Mouse (Mus musculus): ENCODE results near the gene Kif5a. TPM values are rescaled to one million over a fixed set of nuclear protein-coding genes. Genes with fewer than 3 reads are reported as not detected.
A peak's percentile ranks its signal among the peaks of the same experiment; 100 is the strongest.

The Kif5a gene
- polyA plus RNA-seq, 1 experiment from 2014 or later: 117 TPM

DNA sequence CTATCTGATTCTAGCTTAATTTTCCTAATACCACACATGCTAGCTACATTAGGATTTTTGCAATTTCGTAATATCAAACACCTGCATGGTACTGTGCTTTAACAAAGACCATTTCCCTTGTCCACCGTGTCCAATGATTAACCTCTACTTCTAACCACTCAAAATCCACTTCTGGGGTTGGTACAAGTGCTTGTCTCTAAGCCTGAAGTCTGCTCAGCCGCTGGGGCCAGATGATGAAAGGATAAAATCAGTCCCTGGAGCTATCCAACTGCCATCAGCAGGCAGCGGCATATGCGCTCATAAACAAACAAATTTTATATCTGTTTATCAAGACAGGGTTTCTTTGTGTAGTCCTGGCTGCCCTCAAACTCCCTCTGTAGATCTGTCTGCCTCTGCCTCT, 58.6 kb downstream of the Kif5a start:
- H3K27me3 ChIP-seq (ENCODE audit: control insufficient read depth, insufficient read depth, low read length): no peaks in the 10 kb centered on the region
- H3K36me3 ChIP-seq (ENCODE audit: control insufficient read depth, insufficient read depth, low read length): peaks cover 35% of the 10 kb centered on the region
- H3K4me1 ChIP-seq (ENCODE audit: control insufficient read depth, insufficient read depth, low read length): no peaks in the 10 kb centered on the region
- no peak overlapping the region for H3K27ac ChIP-seq (ENCODE audit: low read depth, low read length)
- ATAC-seq (ENCODE audit: low read depth): no peak
- H3K9ac ChIP-seq (replicated peaks; ENCODE audit: low read depth, low read length): no peak overlapping the region
- no peak overlapping the region for H3K4me2 ChIP-seq (ENCODE audit: low read depth, low read length)
- H3K4me3 ChIP-seq (ENCODE audit: low read depth, low read length): no peak overlapping the region
- H3K9me3 ChIP-seq (ENCODE audit: control insufficient read depth, low read length): no peaks in the 10 kb centered on the region
- WGBS: 87% methylated on average over 5 of the region's 5 CpGs

DNA sequence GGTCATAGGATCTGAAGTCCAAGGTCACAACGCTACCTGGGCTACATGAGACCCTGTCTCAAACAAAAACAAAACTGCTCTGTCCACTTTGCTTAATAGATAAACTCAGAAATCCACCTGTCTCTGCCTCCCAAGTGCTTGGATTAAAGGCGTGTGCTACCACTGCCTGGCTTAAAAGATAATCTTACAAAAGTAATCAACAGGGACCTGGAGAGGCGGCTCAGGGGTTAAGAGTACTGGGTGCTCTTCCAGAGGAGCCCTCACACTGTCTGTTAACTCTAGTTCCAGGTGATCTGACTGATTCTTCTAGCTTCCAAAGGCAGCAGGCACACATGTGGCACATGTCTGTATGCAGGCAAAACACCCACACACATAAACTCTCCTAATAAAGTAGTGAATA, 60.0 kb downstream of the Kif5a start:
- H3K4me2 ChIP-seq (ENCODE audit: low read depth, low read length): no peak overlapping the region
- peaks cover 46% of the 10 kb centered on the region for H3K36me3 ChIP-seq (ENCODE audit: control insufficient read depth, insufficient read depth, low read length)
- no peaks in the 10 kb centered on the region for H3K4me1 ChIP-seq (ENCODE audit: control insufficient read depth, insufficient read depth, low read length)
- H3K27ac ChIP-seq (ENCODE audit: low read depth, low read length): no peak overlapping the region
- 96% methylated on average over 3 of the region's 3 CpGs for WGBS
- ATAC-seq (ENCODE audit: low read depth): no peak
- no peaks in the 10 kb centered on the region for H3K9me3 ChIP-seq (ENCODE audit: control insufficient read depth, low read length)
- H3K9ac ChIP-seq (replicated peaks; ENCODE audit: low read depth, low read length): no peak overlapping the region
- H3K4me3 ChIP-seq (ENCODE audit: low read depth, low read length): no peak overlapping the region
- H3K27me3 ChIP-seq (ENCODE audit: control insufficient read depth, insufficient read depth, low read length): no peaks in the 10 kb centered on the region

DNA sequence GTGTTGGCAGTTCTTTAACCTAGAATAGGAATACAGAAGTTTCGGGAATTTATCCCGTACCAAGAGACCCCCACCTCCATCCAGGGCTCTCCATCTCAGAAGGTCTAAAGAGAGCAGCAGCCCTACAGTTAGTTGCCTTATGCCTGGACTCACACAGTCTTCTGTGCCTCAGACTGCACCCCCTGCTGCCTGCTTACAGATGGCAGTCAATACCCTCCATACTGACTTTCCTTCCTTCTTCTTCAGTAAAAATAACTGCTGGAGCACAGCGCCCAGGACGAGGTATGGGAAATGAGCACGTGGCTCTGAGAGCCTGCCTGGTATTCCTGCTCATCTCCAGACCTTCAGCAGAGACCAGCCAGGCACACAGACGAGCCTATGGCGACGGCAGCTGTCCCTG, 62.9 kb downstream of the Kif5a start:
- no peak overlapping the region for H3K4me3 ChIP-seq (ENCODE audit: low read depth, low read length)
- H3K27ac ChIP-seq (ENCODE audit: low read depth, low read length): no peak overlapping the region
- H3K4me1 ChIP-seq (ENCODE audit: control insufficient read depth, insufficient read depth, low read length): peaks cover 7% of the 10 kb centered on the region; the same call in 1 of the 2 replicates
- H3K4me2 ChIP-seq (ENCODE audit: low read depth, low read length): no peak overlapping the region
- H3K36me3 ChIP-seq (ENCODE audit: control insufficient read depth, insufficient read depth, low read length): peaks cover 29% of the 10 kb centered on the region
- 87% methylated on average over 8 of the region's 8 CpGs for WGBS
- no peak for ATAC-seq (ENCODE audit: low read depth)
- no peaks in the 10 kb centered on the region for H3K9me3 ChIP-seq (ENCODE audit: control insufficient read depth, low read length)
- H3K27me3 ChIP-seq (ENCODE audit: control insufficient read depth, insufficient read depth, low read length): no peaks in the 10 kb centered on the region
- no peak overlapping the region for H3K9ac ChIP-seq (replicated peaks; ENCODE audit: low read depth, low read length)

DNA sequence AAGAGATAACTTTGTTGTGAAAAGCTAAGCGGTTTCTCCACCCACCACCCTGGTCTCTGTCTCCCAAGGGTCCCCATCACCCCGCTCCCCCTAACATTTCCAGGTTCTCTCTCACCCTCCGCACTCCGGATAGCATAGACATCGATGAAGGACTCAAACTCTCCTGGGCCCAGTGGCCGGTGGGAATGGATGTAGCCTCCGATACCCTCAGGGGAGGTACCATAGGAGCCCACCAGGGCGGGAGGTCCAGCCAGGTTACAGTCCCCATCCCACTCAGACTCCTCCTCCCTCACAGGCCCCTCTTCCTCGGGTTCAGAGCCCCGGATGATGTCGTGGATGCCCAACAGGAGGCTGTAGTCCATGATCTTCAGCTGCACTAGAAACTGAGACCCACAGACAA, 63.7 kb downstream of the Kif5a start:
- 83% methylated on average over 11 of the region's 11 CpGs for WGBS
- H3K27me3 ChIP-seq (ENCODE audit: control insufficient read depth, insufficient read depth, low read length): no peaks in the 10 kb centered on the region
- no peaks in the 10 kb centered on the region for H3K9me3 ChIP-seq (ENCODE audit: control insufficient read depth, low read length)
- H3K36me3 ChIP-seq (ENCODE audit: control insufficient read depth, insufficient read depth, low read length): peaks cover 29% of the 10 kb centered on the region
- ATAC-seq (ENCODE audit: low read depth): no peak
- no peak overlapping the region for H3K4me3 ChIP-seq (ENCODE audit: low read depth, low read length)
- H3K4me2 ChIP-seq (ENCODE audit: low read depth, low read length): no peak overlapping the region
- no peak overlapping the region for H3K27ac ChIP-seq (ENCODE audit: low read depth, low read length)
- H3K9ac ChIP-seq (replicated peaks; ENCODE audit: low read depth, low read length): no peak overlapping the region
- H3K4me1 ChIP-seq (ENCODE audit: control insufficient read depth, insufficient read depth, low read length): peaks cover 13% of the 10 kb centered on the region

DNA sequence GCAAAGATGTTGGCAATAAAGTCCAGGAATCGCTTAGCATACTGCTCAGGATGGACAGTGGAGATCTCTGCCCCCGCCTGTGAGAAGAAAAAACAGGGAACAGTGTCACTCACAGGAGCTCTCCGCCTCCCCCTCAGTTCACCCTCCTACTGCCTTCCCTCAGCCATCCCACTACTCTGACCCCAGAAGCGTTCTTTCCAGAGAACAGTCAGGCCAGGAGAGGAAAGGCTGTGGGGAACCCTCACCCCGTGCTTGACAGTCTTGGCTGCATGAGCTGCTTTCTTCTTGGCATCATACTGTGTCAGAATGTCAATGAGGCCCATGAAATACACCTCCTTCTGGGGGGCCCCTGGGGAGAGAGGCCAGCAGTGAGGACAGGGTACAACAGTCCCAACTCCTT, 64.1 kb downstream of the Kif5a start:
- H3K27ac ChIP-seq (ENCODE audit: low read depth, low read length): no peak overlapping the region
- no peak overlapping the region for H3K9ac ChIP-seq (replicated peaks; ENCODE audit: low read depth, low read length)
- H3K36me3 ChIP-seq (ENCODE audit: control insufficient read depth, insufficient read depth, low read length): peaks cover 28% of the 10 kb centered on the region
- no peaks in the 10 kb centered on the region for H3K27me3 ChIP-seq (ENCODE audit: control insufficient read depth, insufficient read depth, low read length)
- no peak for ATAC-seq (ENCODE audit: low read depth)
- H3K4me2 ChIP-seq (ENCODE audit: low read depth, low read length): no peak overlapping the region
- WGBS: 67% methylated on average over 5 of the region's 5 CpGs
- H3K9me3 ChIP-seq (ENCODE audit: control insufficient read depth, low read length): no peaks in the 10 kb centered on the region
- H3K4me1 ChIP-seq (ENCODE audit: control insufficient read depth, insufficient read depth, low read length): peaks cover 16% of the 10 kb centered on the region
- no peak overlapping the region for H3K4me3 ChIP-seq (ENCODE audit: low read depth, low read length)

DNA sequence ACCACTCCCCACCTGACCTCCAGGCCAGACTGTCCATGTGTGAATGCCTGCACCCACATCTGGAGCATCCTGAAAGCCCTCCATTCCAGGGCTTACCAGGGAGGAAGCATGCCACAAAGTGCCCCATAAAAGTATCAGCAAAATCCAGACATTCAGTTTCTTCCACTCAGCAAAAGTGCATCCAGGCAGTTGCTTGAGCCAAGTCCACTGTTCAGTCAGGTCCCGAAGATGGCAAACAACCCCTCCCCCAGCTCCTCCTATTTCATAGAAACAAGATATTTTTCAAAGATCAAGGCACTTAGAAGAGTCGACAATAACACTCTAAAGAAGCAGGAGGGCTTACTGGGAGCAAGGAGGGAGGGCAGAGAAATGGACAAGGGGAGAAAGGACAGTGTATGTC, 64.7 kb downstream of the Kif5a start:
- no peak for ATAC-seq (ENCODE audit: low read depth)
- Histone ChIP-seq H3K36me3 (ENCODE audit: control insufficient read depth, insufficient read depth, low read length) (peaks cover 23% of the 10 kb centered on the region), H3K4me2 (ENCODE audit: low read depth, low read length) (no peak overlapping the region), H3K9me3 (ENCODE audit: control insufficient read depth, low read length) (no peaks in the 10 kb centered on the region), H3K4me3 (ENCODE audit: low read depth, low read length) (no peak overlapping the region), H3K4me1 (ENCODE audit: control insufficient read depth, insufficient read depth, low read length) (peaks cover 16% of the 10 kb centered on the region), H3K27me3 (ENCODE audit: control insufficient read depth, insufficient read depth, low read length) (no peaks in the 10 kb centered on the region), H3K27ac (ENCODE audit: low read depth, low read length) (no peak overlapping the region), H3K9ac (replicated peaks; ENCODE audit: low read depth, low read length) (no peak overlapping the region)
- 70% methylated on average over 2 of the region's 2 CpGs for WGBS

DNA sequence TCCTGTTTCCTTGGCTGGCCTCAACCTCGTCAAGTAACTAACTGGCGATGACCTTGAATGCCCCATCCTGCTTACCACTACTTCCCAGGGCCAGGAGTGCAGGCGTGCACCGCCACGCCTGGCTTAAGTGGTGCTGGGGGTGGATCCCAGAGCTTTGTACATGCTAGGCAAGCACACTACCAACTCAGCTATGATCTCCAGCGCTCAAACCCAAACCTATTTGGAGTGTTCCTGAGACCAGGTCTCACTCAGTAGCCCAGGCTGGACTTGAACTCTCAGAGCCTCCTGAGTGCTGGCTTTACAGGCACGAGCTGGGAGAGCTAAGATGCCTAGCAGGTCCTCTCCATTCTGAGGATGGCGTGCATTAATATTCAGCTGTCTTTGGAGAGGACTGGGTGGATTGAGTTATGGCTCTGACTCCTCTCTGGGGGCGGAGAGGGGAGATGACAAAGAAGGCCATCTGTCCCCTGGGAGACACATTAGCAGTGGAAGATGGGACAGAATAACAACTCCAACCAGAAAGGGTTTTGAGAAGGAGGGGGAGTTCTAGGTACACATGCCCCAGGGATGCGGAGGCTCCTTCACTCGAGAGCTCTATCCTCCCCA, 65.5 kb downstream of the Kif5a start:
- no peak overlapping the region for H3K9ac ChIP-seq (replicated peaks; ENCODE audit: low read depth, low read length)
- 72% methylated on average over 11 of the region's 11 CpGs for WGBS
- no peak overlapping the region for H3K4me2 ChIP-seq (ENCODE audit: low read depth, low read length)
- H3K27ac ChIP-seq (ENCODE audit: low read depth, low read length): no peak overlapping the region
- no peaks in the 10 kb centered on the region for H3K9me3 ChIP-seq (ENCODE audit: control insufficient read depth, low read length)
- H3K4me3 ChIP-seq (ENCODE audit: low read depth, low read length): no peak overlapping the region
- ATAC-seq (ENCODE audit: low read depth): no peak
- H3K4me1 ChIP-seq (ENCODE audit: control insufficient read depth, insufficient read depth, low read length): peaks cover 16% of the 10 kb centered on the region
- H3K36me3 ChIP-seq (ENCODE audit: control insufficient read depth, insufficient read depth, low read length): peaks cover 25% of the 10 kb centered on the region
- H3K27me3 ChIP-seq (ENCODE audit: control insufficient read depth, insufficient read depth, low read length): no peaks in the 10 kb centered on the region

DNA sequence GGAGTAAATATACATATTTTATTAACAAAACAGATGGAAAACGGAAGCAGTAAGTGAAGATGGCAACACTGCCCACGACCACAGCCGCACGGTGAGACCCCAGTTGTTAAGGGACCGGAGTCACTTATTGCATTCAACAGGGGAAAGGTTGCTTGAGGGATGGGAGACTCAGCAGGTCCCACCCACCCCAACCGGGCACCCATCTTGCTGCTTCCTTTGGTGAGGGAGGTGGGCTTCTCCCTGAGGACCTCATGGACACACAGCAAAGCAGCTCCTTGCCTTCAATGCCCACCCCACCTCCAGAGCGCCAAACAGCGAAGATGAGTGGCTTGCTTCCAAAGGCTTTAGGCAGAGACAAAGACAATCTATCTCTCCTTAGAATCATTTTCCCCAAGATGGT, 66.0 kb downstream of the Kif5a start:
- H3K9me3 ChIP-seq (ENCODE audit: control insufficient read depth, low read length): no peaks in the 10 kb centered on the region
- WGBS: 91% methylated on average over 8 of the region's 8 CpGs
- H3K9ac ChIP-seq (replicated peaks; ENCODE audit: low read depth, low read length): no peak overlapping the region

DNA sequence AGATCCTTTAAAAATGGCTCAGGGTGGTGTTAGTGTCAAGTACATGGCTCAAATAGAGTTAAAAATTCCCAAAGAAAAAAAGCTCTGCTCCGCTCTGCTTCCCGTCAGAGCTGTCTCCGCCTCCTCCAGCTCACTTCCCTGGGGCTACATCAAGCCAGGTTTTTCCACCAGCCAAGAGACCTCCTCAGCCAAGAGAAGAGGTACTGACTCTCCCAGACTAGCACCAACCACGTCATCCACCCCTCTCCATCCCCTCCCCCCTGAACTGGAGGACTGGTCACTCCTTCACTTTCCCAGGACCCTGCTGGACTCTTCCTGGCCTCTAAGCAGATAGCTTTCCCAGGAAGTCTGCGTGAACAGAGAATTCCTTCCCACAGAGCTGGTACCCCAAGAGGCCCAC, 66.8 kb downstream of the Kif5a start:
- Histone ChIP-seq H3K27ac (ENCODE audit: low read depth, low read length) (peak overlapping the region; percentile 86), H3K4me3 (ENCODE audit: low read depth, low read length) (peak overlapping the region; percentile 97), H3K27me3 (ENCODE audit: control insufficient read depth, insufficient read depth, low read length) (no peaks in the 10 kb centered on the region), H3K9me3 (ENCODE audit: control insufficient read depth, low read length) (no peaks in the 10 kb centered on the region), H3K4me1 (ENCODE audit: control insufficient read depth, insufficient read depth, low read length) (peaks cover 16% of the 10 kb centered on the region), H3K9ac (replicated peaks; ENCODE audit: low read depth, low read length) (peak overlapping the region; percentile 95; the same call in 1 of the 2 replicates), H3K36me3 (ENCODE audit: control insufficient read depth, insufficient read depth, low read length) (peaks cover 29% of the 10 kb centered on the region), H3K4me2 (ENCODE audit: low read depth, low read length) (peak overlapping the region; percentile 84)
- ATAC-seq (ENCODE audit: low read depth): peak; percentile 52; the same call in 1 of the 2 replicates
- WGBS: 4% methylated on average over 5 of the region's 5 CpGs

More for the DNA sequence above, 66.0 kb downstream of the Kif5a start:
- peaks cover 16% of the 10 kb centered on the region for H3K4me1 ChIP-seq (ENCODE audit: control insufficient read depth, insufficient read depth, low read length)
- no peak overlapping the region for H3K4me2 ChIP-seq (ENCODE audit: low read depth, low read length)
- H3K27ac ChIP-seq (ENCODE audit: low read depth, low read length): no peak overlapping the region
- H3K36me3 ChIP-seq (ENCODE audit: control insufficient read depth, insufficient read depth, low read length): peaks cover 29% of the 10 kb centered on the region
- no peaks in the 10 kb centered on the region for H3K27me3 ChIP-seq (ENCODE audit: control insufficient read depth, insufficient read depth, low read length)
- no peak for ATAC-seq (ENCODE audit: low read depth)
- no peak overlapping the region for H3K4me3 ChIP-seq (ENCODE audit: low read depth, low read length)
